ENCODE assay signal across 13 mouse cellular contexts in the genomic region with DNA sequence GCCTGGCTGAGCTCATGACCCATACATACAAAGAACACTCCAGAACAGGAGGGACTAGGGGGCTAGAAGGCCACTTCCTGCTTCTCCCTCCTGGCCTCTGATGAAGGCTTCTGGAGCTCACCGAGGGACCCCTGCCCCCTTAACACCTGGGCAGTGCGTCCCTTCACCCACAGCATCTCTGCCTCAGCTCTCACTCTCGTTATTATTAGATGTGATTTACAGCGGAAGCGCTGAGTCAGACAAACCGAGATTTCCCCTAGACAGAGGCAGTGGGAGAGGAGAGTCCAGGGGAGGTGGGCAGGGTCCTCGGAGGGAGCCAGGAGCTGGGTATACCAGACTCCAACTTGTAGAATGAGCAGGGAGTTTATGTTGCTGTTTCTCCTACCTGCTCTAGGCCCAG. TPM values are rescaled to one million over a fixed set of nuclear protein-coding genes. Genes with fewer than 3 reads are reported as not detected.
A peak's percentile ranks its signal among the peaks of the same experiment; 100 is the strongest.
DNase-seq lines count a peak whose midpoint lies in the region; ATAC-seq and TF ChIP-seq lines count a peak whose summit lies in the region.
"Had no signal": no experiment of that assay in that cellular context is flagged by ENCODE, and none has a peak within 500 bp of the region (broad histone marks: within the 10 kb centered on the region; RNA-seq: fewer than 3 reads in every experiment).

No protein-coding gene starts in this region.

- no peak overlapping the region for H3K27ac ChIP-seq in heart, embryonic 11.5 days (ENCODE audit: low read depth, low read length)
- no peak overlapping the region for H3K27ac ChIP-seq in forebrain, postnatal 0 days (ENCODE audit: low read depth, low read length)
- H3K27ac ChIP-seq in midbrain, embryonic 14.5 days (replicated peaks; ENCODE audit: low read depth, low read length), result peak overlapping the region; percentile 70
- H3K27ac ChIP-seq: kidney, embryonic 15.5 days; liver, embryonic 15.5 days had no signal

- no peak overlapping the region for H3K9ac ChIP-seq in heart, embryonic 11.5 days (ENCODE audit: low read depth, low read length)
- no peak overlapping the region for H3K9ac ChIP-seq in forebrain, postnatal 0 days
- H3K9ac ChIP-seq in midbrain, embryonic 14.5 days (replicated peaks; ENCODE audit: low read length), result no peak overlapping the region
- H3K9ac ChIP-seq: liver, embryonic 15.5 days had no signal

- H3K36me3 ChIP-seq in heart, embryonic 11.5 days (ENCODE audit: control insufficient read depth, insufficient read depth, low read length), result no peaks in the 10 kb centered on the region
- peaks cover 10% of the 10 kb centered on the region for H3K36me3 ChIP-seq in E14TG2a.4 (ENCODE audit: insufficient read depth, low read length)
- H3K36me3 ChIP-seq in forebrain, postnatal 0 days (ENCODE audit: insufficient read depth), result 0 out of 2 replicates have a peak, but pooled peaks cover 5% of the 10 kb centered on the region
- H3K36me3 ChIP-seq in midbrain, embryonic 14.5 days (ENCODE audit: control insufficient read depth, insufficient read depth, low read length), result peaks cover 6% of the 10 kb centered on the region
- H3K36me3 ChIP-seq: liver, embryonic 15.5 days had no signal

- WGBS in heart, embryonic 11.5 days (ENCODE audit: insufficient replicate concordance), result 12% methylated on average over 7 of the region's 7 CpGs
- WGBS in forebrain, postnatal 0 days, result 39% methylated on average over 7 of the region's 7 CpGs
- WGBS in midbrain, embryonic 14.5 days, result 35% methylated on average over 7 of the region's 7 CpGs

- H3K4me1 ChIP-seq in heart, embryonic 11.5 days (ENCODE audit: control insufficient read depth, insufficient read depth, low read length), result peaks cover 5% of the 10 kb centered on the region; the same call in 1 of the 2 replicates
- peaks cover 61% of the 10 kb centered on the region for H3K4me1 ChIP-seq in E14TG2a.4 (replicated peaks; ENCODE audit: low read depth, low read length)
- peaks cover 19% of the 10 kb centered on the region for H3K4me1 ChIP-seq in forebrain, postnatal 0 days (ENCODE audit: insufficient read depth)
- peaks cover 47% of the 10 kb centered on the region for H3K4me1 ChIP-seq in midbrain, embryonic 14.5 days (ENCODE audit: control insufficient read depth, insufficient read depth, low read length)
- H3K4me1 ChIP-seq: liver, embryonic 15.5 days had no signal

- peak overlapping the region; percentile 71 for H3K4me2 ChIP-seq in heart, embryonic 11.5 days
- 0 out of 2 replicates have a peak overlapping the region, but pooled peaks have one; percentile 61 for H3K4me2 ChIP-seq in forebrain, postnatal 0 days (ENCODE audit: low read depth)
- peak overlapping the region; percentile 52 for H3K4me2 ChIP-seq in midbrain, embryonic 14.5 days (ENCODE audit: low read length)
- H3K4me2 ChIP-seq: liver, embryonic 15.5 days had no signal

- no peaks in the 10 kb centered on the region for H3K9me3 ChIP-seq in heart, embryonic 11.5 days (replicated peaks; ENCODE audit: control insufficient read depth, low read length)
- no peaks in the 10 kb centered on the region for H3K9me3 ChIP-seq in E14TG2a.4 (ENCODE audit: low read length)
- H3K9me3 ChIP-seq in forebrain, postnatal 0 days (ENCODE audit: low read length), result no peaks in the 10 kb centered on the region
- no peaks in the 10 kb centered on the region for H3K9me3 ChIP-seq in midbrain, embryonic 14.5 days (ENCODE audit: control insufficient read depth, low read length)
- H3K9me3 ChIP-seq: kidney, embryonic 15.5 days; liver, embryonic 15.5 days had no signal

- no peak for ATAC-seq in heart, embryonic 11.5 days (replicated peaks; ENCODE audit: insufficient number of reproducible peaks, low FRiP score, low TSS enrichment)
- no peak for ATAC-seq in forebrain, postnatal 0 days
- no peak for ATAC-seq in midbrain, embryonic 14.5 days (ENCODE audit: low FRiP score, low TSS enrichment)

- no peak for DNase-seq in heart, adult 8-10 months (ENCODE audit: low spot score)
- DNase-seq in forebrain, postnatal 0 days, result no peak
- no peak for DNase-seq in midbrain, embryonic 14.5 days
- no peak for DNase-seq in spleen, postnatal 4 days (ENCODE audit: low spot score in 2 of 2)
- DNase-seq in cerebellum, adult 11 months, result no peak
- DNase-seq in layer of hippocampus, adult 8-10 months (ENCODE audit: low spot score in 2 of 2), result no peak
- DNase-seq: layer of hippocampus, postnatal 36 days had no signal

- H3K27me3 ChIP-seq in heart, embryonic 11.5 days (ENCODE audit: control insufficient read depth, insufficient read depth, low read length), result peaks cover 32% of the 10 kb centered on the region
- H3K27me3 ChIP-seq in E14TG2a.4 (ENCODE audit: insufficient read depth, low read length), result peaks cover 47% of the 10 kb centered on the region
- 0 out of 2 replicates have a peak, but pooled peaks cover 5% of the 10 kb centered on the region for H3K27me3 ChIP-seq in forebrain, postnatal 0 days (ENCODE audit: insufficient read depth, low read length)
- H3K27me3 ChIP-seq in midbrain, embryonic 14.5 days (ENCODE audit: control insufficient read depth, insufficient read depth, low read length), result no peaks in the 10 kb centered on the region

- no peak for TF ChIP-seq CTCF in E14TG2a.4 (conservative IDR thresholded peaks at IDR 0.05; ENCODE audit: low read length)
- TF ChIP-seq CTCF in forebrain, postnatal 0 days (IDR thresholded peaks at IDR 0.05; ENCODE audit: low read depth), result no peak

- H3K4me3 ChIP-seq in heart, embryonic 11.5 days (ENCODE audit: low read depth, low read length), result no peak overlapping the region
- peak overlapping the region; percentile 66 for H3K4me3 ChIP-seq in E14TG2a.4 (replicated peaks; ENCODE audit: low read length)
- H3K4me3 ChIP-seq in forebrain, postnatal 0 days (ENCODE audit: low read depth, low read length), result no peak overlapping the region
- H3K4me3 ChIP-seq in midbrain, embryonic 14.5 days (replicated peaks; ENCODE audit: low read depth, low read length), result no peak overlapping the region
- H3K4me3 ChIP-seq: liver, embryonic 15.5 days had no signal

RNA-seq across cellular contexts. Expression of a gene that starts 15.0 kb away (rescaled TPM):
- 0.21 and 0.24 TPM in 2 replicates for polyA plus RNA-seq in heart, embryonic 11.5 days (2014; fragmentation: Nextera tagmentation; extraction: Ambion mirVana)
- under 1 TPM; 0.09 to 0.31 (median 0.14) TPM for total RNA-seq in heart, adult 8-10 months (2022)
- total RNA-seq in forebrain, postnatal 0 days (2014; rRNA removed), result 19.7 and 30.5 TPM in 2 replicates
- 20.2 and 31.1 TPM in 2 replicates for polyA plus RNA-seq in forebrain, postnatal 0 days (2015; fragmentation: Nextera tagmentation; extraction: Ambion mirVana)
- 21.7 and 22.6 TPM in 2 replicates for polyA plus RNA-seq in midbrain, embryonic 14.5 days (2014; fragmentation: Nextera tagmentation; extraction: Ambion mirVana)
- total RNA-seq in layer of hippocampus, adult 8-10 months (2022), result 10 to 100 TPM; 39.6 to 42.8 (median 40.0) TPM
- total RNA-seq: hematopoietic stem cell, adult 5-6 weeks; MEL had no signal
- polyA plus RNA-seq: liver, embryonic 15.5 days had no signal

RNA-seq across cellular contexts. Expression of a gene that starts 21.8 kb away (rescaled TPM):
- 57.1 and 60.7 TPM in 2 replicates for polyA plus RNA-seq in heart, embryonic 11.5 days (2014; fragmentation: Nextera tagmentation; extraction: Ambion mirVana)
- 10 to 100 TPM; 12.4 to 14.5 (median 13.7) TPM for total RNA-seq in heart, adult 8-10 months (2022)
- 14.2 and 16.2 TPM in 2 replicates for total RNA-seq in forebrain, postnatal 0 days (2014; rRNA removed)
- 30.9 and 33.0 TPM in 2 replicates for polyA plus RNA-seq in forebrain, postnatal 0 days (2015; fragmentation: Nextera tagmentation; extraction: Ambion mirVana)
- 37.6 and 38.2 TPM in 2 replicates for polyA plus RNA-seq in midbrain, embryonic 14.5 days (2014; fragmentation: Nextera tagmentation; extraction: Ambion mirVana)
- 10 to 100 TPM; 15.3 to 18.3 (median 16.4) TPM for total RNA-seq in layer of hippocampus, adult 8-10 months (2022)

RNA-seq across cellular contexts. Expression of a gene that starts 28.9 kb away (rescaled TPM):
- polyA plus RNA-seq in heart, embryonic 11.5 days (2014; fragmentation: Nextera tagmentation; extraction: Ambion mirVana), result 6.3 and 6.4 TPM in 2 replicates
- 10 to 100 TPM in 2 of 4 experiments, 1 to 10 TPM in 2; 8.8 to 18.8 (median 11.2) TPM for total RNA-seq in heart, adult 8-10 months (2022)
- 2.5 and 3.0 TPM in 2 replicates for total RNA-seq in forebrain, postnatal 0 days (2014; rRNA removed)
- polyA plus RNA-seq in forebrain, postnatal 0 days (2015; fragmentation: Nextera tagmentation; extraction: Ambion mirVana), result 1.4 and 2.0 TPM in 2 replicates
- polyA plus RNA-seq in midbrain, embryonic 14.5 days (2014; fragmentation: Nextera tagmentation; extraction: Ambion mirVana), result 0.73 and 1.8 TPM in 2 replicates
- 1 to 10 TPM; 1.6 to 2.9 (median 2.0) TPM for total RNA-seq in layer of hippocampus, adult 8-10 months (2022)

RNA-seq across cellular contexts. Expression of a gene that starts 43.0 kb away (rescaled TPM):
- 109 and 113 TPM in 2 replicates for polyA plus RNA-seq in heart, embryonic 11.5 days (2014; fragmentation: Nextera tagmentation; extraction: Ambion mirVana)
- total RNA-seq in heart, adult 8-10 months (2022), result 10 to 100 TPM; 15.5 to 17.3 (median 16.5) TPM
- total RNA-seq in forebrain, postnatal 0 days (2014; rRNA removed), result 46.3 and 54.4 TPM in 2 replicates
- 68.3 and 84.1 TPM in 2 replicates for polyA plus RNA-seq in forebrain, postnatal 0 days (2015; fragmentation: Nextera tagmentation; extraction: Ambion mirVana)
- polyA plus RNA-seq in midbrain, embryonic 14.5 days (2014; fragmentation: Nextera tagmentation; extraction: Ambion mirVana), result 94.9 and 116 TPM in 2 replicates
- 10 to 100 TPM; 33.8 to 39.5 (median 36.0) TPM for total RNA-seq in layer of hippocampus, adult 8-10 months (2022)

Comparison
In these comparisons a context has a peak if more than half of its experiments do, and no peak if none do; other contexts are left out.
1. RNA of a gene that starts 15.0 kb away (total RNA-seq): 39.6 to 42.8 TPM in layer of hippocampus, adult 8-10 months and 19.7 to 30.5 TPM in forebrain, postnatal 0 days; 0.09 to 0.31 TPM in heart, adult 8-10 months; every median in the first group is over 10 times any median in the second.
2. Peak in every context shown above with its lines, with median percentiles within 50 percentile points of each other: H3K4me2 ChIP-seq.